Mouse (Mus musculus): ENCODE results near the gene Tmed3.
A peak's percentile ranks its signal among the peaks of the same experiment; 100 is the strongest.

DNA sequence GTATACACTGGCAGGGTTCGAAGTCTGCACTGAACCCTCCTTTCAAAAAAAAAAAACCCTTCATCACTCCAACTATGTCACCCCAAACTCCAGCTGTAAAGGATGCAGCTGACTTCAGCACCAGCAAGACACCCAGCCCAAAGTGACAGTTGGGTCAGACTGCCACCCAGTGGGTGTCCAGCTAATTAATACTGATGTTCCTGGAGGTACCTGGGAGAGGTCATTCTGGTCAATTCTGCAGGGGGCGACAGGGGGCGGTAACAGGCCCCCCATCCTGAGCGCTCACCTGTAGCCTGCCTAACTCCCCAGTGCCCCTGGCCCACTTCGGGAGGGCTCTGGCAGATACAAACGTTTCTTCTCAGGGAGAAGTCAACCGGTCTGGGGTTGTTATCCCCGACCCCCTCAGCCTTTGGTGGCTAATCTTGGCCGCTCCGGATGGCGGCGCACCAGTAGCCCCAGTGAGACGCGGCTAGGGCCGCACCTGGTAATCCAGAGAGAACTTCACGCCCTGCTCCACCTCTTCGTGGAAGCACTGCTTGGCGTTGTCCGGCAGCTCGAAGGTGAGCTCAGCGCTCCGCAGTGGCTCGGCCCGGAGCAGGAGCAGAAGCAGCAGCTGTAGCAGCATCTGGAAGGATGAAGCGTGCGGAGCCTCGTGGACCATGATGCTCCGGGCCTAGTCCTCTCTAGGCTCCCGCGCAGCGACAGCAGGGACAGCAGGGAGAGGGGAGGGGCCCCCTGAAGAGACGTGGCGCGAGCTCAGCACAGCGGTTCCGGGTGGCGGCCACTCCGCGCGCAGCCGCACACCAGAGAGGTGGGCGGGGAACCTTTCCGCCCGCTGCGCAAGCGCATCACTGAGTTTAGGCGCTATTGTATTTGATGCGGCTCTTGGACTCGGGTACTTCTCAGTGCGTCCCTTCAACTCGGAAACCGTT lies at the start of gene Tmed3:
- TF ChIP-seq CTCF (conservative IDR thresholded peaks at IDR 0.05; ENCODE audit: insufficient read depth, insufficient read length, low read depth, low read length): peak; percentile 38; the same call in 1 of the 2 replicates
- peak; percentile 26 for TF ChIP-seq POLR2A (IDR thresholded peaks at IDR 0.05; ENCODE audit: low read depth, low read length)
